Mouse (Mus musculus) lung, postnatal 36 days (tissue): ENCODE data around the gene Serpina3m.
A peak's percentile ranks its signal among the peaks of the same experiment; 100 is the strongest.
"Not testable (repeated sequence)": the region's sequence is repeated elsewhere in the genome, so short reads cannot be mapped to it uniquely, and the experiment has no call there.

ENCODE experiments used
- DNase-seq: peaks from one replicate; pipeline ENCODE4 v3.0.0; 2022; ENCODE audit warnings: mixed read lengths

Gene Serpina3m

GRCm38 (mm10) chr12:104391057-104391456 is 52.8 kb downstream of the Serpina3m start:
- DNase-seq: not testable (repeated sequence)

DNA sequence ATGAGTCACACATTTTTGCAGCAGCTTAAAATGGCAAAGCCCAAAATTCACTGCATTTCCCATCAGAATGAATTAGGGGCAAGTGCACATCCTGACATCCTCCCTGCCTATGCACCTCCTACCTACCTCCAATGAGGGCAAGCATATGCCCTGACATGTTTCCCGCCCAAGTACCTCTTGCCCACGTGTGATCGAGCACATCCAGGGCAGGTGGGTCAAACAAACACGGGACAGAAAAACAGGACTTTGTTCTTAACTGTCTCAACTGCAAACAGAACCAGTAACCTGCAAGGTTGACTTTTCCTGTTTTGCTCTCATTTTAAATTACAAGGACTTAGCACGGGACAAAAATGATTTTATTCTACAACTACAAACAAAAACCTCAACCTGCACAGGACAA is 65.7 kb downstream of the Serpina3m start:
- no peak for DNase-seq

GRCm38 (mm10) chr12:104406454-104406885 is 68.2 kb downstream of the Serpina3m start, which contains the start of gene Serpina3n:
Gene Serpina3n, plus strand, starts transcription at chr12:104406729.
- peak; percentile 19 for DNase-seq

- no peak for DNase-seq
These were observed 74.2 kb downstream of the Serpina3m start for GRCm38 (mm10) chr12:104412507-104412906.

DNA sequence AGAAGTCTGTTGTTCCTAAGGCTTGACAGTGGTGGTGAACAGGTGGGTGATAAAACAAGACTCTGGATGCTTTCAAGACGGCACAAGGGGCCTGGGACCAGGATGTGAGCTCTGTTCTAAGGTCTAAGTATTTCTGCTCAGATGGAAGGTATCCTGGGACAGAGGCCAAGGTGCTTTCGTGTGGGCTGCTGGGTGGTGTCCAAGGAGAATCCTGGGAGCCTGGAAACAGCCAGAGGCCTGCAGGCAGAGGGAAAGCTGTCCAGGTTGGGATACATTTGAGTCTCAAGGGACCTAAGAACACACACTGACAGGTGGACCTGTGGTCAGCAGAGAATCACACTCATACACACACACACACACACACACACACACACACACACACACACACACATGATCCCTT is 76.3 kb downstream of the Serpina3m start:
- no peak for DNase-seq

DNA sequence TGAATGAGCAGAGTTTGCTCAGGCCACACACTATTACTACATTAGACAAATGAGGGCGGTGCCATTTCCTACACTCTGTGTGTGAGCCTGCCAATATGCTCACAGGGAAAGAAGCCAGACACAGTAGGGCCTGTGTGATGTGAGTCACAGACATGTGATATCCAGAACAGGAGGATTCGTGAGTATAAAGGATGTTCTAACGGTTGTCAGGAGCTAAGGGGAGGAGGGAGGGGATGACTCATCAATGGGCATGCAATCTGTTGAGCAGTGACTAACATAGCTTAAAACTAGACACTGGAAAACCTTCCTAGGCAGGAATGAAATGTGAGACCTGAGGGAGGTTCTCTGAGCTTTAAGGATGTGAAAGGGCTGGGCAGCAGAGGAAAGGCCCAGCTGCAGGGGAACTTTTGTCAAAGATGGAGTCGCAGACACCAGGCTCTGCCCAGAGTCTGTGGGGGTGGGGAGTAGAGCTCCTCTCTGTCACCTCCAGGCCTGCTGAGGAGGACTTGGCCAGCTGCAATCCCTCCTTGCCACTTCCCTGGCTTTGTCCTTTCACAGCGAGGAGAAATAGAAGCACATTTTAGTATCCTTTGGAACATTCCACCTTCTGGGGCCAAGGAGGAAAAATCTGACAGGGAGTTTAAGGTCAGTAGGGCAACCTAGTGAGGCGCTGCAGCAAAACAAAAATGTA is 77.5 kb downstream of the Serpina3m start:
- DNase-seq: peak; percentile 61

- DNase-seq: peak; percentile 79
These were observed 80.3 kb downstream of the Serpina3m start for GRCm38 (mm10) chr12:104418340-104419135.

DNA sequence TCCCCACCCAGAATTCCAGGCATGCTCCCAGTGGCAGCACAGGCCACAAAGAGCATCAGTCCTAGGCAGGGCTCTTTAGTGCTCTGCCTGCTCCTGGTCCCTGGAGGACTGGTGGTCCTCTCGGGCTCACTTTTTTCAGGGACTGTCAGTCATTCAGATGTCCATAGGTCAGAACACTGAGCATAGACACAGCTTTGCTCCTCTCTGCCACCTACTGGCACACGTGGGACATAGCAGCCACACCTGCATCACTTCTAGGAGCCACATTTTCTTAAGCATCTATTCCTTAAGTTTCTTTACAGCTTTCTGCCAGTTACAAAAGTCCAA is 80.8 kb downstream of the Serpina3m start:
- DNase-seq: no peak

DNA sequence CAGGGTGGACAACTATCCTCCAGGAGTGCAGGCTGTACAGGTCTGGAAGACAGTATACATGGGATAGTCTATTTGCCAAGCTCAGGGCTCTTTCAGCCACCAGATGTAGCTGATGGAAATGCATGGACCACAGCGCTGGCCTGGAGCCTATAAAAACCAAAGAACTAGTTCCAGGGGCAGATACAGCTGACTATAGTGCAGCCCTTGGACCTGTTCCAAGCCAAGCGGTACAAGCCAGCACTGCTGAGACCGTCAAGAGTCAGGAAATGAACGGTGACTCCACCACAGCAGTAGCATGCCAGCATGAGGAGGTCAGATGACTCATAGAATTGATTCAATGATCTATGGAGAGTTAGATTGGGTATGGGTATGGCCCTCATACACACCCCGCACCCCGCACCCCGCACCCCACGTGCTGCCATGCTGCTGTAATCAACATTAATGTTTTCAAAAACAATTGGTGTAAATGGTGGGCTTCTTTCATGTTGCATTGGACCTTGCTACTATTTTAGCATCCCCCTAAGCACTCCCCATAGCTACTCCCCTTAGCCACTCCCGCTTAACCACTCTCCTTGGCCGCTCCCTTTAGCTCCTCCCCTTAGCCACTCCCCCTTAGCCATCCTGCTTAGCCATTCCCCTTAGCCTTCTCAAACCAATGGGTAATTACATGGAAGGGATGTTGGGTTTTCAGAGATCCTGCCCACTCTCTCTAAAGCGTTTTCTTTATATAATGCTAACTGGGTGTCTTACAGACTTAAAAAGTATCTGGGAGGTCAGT is 84.5 kb downstream of the Serpina3m start:
- no peak for DNase-seq

DNA sequence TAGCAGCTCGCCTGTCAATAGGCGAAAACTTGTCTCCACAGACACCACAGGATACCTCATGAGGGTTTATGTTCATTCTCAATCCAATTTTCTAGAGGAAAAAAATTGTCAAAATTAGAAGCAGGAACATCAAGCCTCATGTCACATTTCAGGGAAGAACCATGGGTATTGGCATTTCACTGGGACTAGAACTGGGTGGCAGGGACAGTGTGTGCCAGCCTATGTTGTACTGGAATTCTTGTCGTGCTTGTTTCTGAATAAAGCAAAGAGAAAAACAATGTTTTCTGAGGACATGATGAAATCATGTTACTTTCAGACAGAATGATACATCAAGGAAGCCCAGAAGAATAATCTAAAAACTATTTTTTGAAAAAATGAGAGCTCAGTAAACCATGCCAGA is 87.3 kb downstream of the Serpina3m start:
- no peak for DNase-seq

- peak; percentile 33 for DNase-seq
These were observed 88.6 kb downstream of the Serpina3m start for GRCm38 (mm10) chr12:104426915-104427314.

DNA sequence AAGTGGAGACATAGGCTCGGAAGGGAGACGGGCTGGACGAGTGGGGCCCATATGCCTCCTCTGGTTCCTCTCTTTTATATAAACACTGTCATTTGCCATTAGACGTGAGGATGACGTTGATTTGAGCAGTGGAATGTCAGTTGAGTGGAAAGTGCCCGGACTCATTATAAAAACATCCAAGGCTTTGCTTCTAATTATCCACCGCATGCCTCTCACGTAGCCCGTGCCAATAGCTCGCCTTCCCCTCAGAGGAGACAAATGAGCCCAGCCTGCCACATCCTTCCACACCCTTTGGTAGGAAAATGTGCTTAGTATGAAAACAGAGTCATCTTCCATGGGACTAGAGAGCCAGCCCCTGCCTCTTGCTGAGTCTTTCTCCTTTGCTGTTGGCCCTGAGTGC is 93.1 kb downstream of the Serpina3m start:
- no peak for DNase-seq

- no peak for DNase-seq
These were observed 94.9 kb downstream of the Serpina3m start for GRCm38 (mm10) chr12:104433214-104433613.

DNA sequence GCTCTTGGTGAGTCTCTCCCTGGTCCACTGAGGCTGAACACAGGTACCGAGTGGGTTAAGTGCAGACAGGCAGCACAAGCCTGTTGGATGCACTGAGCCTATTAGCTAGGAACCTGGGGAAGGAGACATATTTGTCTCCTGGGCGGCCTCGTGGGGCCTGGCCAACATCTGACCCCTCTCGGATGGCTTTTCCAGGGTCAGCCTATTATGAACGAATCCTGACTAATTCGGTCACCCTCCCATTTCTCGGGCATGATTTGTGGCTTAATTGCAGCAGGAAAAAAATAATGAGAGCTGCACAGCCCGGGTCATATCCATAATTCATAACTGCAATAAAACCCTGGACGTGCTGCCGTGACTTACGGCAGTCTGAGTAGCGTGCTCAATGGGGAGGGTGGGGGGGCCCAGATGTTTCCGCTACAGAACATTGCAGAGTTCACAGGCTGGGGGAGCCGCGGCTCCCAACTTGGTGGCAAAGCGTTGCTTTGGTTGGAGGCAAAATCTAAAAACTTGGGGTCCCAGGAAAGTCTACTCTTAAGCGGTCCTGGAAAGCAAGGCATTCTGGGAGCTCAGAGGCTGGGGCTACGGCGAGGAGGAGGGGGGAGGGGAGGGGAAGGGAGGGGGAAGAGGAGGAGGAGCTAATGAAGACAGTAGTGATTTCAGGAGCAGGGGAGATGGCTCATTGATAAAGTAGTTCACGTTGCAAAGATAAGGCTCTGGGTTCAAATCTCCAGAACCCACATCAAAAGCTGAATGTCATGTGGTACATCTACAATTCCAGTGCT is 95.9 kb downstream of the Serpina3m start:
- DNase-seq: no peak

DNA sequence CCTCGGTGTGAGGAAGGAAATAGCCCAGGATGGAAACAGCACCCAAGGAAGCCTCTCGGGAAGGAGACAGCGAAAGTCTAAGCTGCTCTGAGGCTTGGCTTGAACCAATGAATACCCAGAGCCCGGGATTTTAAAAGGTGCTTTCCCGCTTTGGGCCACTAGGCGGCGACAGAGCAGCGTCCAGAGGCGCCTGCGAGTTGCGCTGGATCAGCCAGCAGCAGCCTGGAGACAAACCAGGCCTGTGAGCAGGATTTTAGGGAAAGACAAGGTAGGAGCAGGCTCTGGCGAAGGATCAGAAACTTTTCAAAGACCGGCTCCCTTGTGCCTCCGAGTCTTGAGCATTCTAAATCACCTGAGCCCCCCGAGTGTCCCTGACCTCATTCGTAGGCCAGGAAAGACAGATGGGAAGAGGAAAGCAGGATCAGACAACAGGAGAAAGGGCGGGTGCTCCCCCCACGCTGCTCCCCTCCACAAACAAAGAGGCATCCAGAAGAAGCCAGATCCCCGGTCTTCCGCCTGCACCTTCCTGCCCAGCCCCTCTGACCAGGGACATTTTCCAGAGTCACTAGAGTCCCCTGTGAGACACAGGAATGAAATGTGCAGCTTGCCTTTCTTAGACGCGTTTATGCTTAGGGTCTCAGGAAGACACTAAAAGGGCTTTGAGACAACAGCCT is 101.9 kb downstream of the Serpina3m start:
- DNase-seq: peak; percentile 85

DNA sequence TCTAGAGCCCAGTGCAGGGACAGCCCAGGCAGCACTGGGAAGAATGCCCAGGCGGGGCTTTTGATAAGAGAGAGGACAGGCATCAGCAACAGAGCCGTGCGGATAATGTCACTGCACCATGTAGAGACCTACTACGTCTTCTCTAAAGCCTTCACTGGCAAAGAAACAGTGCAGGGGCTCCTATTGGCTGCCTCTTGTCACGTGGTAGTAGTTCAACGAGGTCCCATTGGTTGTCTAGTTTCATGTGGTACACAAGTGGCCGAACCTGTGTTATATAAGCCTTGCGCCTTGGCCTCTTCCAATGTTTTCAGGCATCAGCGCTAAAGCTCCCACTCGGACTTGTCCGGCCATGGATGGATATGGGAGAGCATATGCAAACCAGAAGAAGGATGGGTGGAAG is 105.4 kb downstream of the Serpina3m start:
- DNase-seq: no peak
